Mouse (Mus musculus) cerebellum, postnatal 36 days (tissue): ENCODE data around the gene Cox17.
A peak's percentile ranks its signal among the peaks of the same experiment; 100 is the strongest.

Experiments
- DNase-seq, 2 experiments: peaks; one replicate each; pipeline ENCODE4 v3.0.0; 2021 to 2022; ENCODE audit warnings: mixed read lengths in 2 of 2

Cox17 gene

DNA sequence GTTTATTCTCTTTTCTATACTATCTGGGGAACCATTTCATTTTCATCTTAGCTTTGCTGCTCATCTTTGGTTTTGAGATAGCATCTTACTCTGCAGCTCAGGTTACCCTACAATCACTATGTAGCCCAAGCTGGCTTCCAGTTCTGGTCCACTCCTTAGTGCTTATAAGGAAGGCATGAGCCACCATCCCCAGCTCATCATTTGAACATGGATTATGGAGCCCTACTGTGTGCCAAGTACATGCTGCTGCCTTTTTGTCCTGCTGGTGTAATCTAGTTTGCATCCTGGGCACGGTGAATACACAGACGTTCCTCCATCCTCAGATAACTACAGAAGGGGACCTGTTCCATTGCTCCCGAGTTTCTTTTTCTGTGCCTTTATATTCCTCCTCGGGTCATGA lies 26.1 kb downstream of the Cox17 start:
- DNase-seq, result no peak

DNA sequence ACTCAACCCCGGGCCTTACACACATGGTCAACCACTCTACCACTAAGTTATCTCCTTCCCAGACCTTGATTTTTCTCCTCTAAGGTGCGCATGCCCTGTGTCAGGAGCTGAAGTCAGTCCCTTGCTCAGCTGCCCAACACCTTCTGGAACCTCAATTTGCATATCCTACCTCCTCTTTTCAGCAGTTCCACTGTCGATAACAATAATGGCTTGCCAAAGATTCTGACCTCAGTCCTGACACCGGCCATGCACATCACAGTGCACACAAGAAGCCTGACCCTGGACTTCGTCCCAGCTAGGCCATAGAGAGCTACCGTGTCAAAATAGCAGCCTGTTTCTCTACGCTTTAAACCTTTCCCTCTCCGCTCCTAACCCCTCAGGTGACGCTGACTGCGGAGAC lies 26.6 kb downstream of the Cox17 start:
- DNase-seq, result no peak

- DNase-seq, result no peak
These were observed 27.1 kb downstream of the Cox17 start for GRCm38 (mm10) chr16:38373941-38374340.

- no peak for DNase-seq
These were observed 27.8 kb downstream of the Cox17 start for GRCm38 (mm10) chr16:38374379-38375140.

DNA sequence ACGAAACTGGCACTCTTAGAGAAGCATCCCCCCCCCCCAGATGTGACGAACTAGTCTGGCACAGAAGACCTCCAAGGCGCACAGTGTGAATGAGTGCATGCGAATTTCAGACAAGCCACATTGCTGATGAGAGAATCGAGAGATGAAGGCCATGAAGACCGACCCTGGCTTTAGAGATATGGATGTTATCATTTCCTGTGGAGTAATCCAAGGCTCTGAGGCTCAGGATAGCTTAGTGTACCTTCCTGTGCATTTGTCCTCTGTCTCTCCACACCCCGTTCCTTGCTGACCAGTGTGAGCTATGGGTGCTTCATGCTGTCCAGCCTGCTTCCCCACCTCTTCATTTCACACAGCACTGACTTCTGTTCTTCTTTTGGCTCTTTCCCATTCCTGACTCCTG lies 28.4 kb downstream of the Cox17 start:
- DNase-seq, result no peak

GRCm38 (mm10) chr16:38376163-38376840 lies 29.5 kb downstream of the Cox17 start:
- peak; percentile 58 to 69 for DNase-seq

GRCm38 (mm10) chr16:38376841-38377249 lies 30.1 kb downstream of the Cox17 start:
- DNase-seq, result no peak

GRCm38 (mm10) chr16:38377546-38377945 lies 30.8 kb downstream of the Cox17 start:
- DNase-seq, result no peak

- DNase-seq, result no peak
These were observed 31.8 kb downstream of the Cox17 start for GRCm38 (mm10) chr16:38378591-38378990.

GRCm38 (mm10) chr16:38379088-38379487 lies 32.3 kb downstream of the Cox17 start:
- DNase-seq, result no peak

DNA sequence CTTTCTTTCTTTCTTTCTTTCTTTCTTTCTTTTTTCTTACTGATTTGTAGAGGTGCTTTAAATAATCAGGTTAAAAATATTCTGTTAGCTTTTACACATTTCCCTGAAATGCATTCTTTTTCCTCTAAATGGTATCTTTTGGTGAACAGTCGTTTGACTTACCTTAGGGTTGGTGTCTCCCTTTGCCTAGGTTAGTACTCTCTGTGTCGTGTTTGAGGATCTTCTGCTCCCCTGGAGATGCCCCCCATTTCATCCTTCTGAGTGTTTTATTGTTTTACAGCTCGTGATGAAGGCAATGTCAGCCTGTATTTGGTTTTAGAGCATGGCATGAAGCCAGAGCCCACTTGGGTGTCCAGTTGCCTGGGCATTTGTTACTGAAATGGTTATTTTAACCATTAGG lies 32.7 kb downstream of the Cox17 start:
- no peak for DNase-seq

DNA sequence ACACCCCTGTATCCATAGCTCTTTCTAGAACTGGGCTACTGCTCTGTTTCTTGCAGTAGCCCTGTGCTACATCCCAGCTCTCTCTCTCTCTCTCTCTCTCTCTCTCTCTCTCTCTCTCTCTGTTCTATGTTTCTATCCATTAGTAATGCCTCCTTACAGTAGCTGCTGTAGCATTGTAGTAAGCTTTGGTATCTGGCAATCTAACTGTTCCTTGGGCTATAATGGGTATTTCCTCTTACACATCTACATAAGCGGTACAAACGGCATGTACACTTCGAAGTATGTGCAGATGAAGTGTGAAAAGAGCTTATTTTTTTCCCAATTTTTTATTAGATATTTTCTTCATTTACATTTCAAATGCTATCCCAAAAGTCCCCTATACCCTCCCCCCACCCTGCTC lies 33.1 kb downstream of the Cox17 start:
- DNase-seq, result no peak

GRCm38 (mm10) chr16:38383683-38384082 lies 36.9 kb downstream of the Cox17 start:
- no peak for DNase-seq

DNA sequence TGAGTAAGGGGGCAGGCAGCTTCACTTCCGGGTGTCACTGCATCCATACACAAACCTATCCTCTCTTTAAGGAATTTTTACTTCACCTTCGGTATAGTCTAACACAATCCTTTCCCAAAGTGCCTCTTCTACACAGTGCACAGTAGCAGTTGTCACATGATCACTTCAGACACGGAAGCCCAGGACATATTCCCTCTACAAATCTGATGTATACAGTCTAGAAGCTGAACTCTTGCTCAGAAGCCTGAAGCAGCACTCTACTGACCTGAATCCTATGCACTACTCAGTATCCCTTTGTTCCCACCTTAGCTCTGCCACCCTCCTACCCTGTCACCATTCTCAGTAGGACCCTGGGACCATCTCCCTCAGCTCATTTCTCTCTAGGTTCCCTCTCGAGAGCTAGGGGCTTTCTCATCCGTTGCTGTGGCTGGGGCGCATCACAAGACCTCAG lies 38.4 kb downstream of the Cox17 start:
- DNase-seq, result no peak

DNA sequence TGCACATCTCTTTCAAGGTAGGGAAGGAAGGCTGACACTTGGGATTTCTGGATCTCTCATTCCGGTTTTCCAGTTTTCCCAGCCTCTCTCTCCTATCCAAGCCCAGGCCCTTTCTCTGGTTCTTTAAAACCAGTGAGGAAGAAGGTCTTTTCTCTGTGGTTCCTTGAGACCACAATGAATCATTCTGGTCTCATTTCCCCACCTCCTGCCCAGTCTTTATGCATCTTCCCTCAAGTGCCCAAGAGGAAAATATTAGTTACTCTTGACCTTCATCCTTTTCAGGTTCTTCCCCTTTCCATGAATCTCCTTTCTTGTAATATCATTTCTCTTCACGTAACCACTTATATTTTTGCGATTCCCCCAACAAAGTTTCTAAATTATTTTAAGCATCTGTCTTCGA lies 38.9 kb downstream of the Cox17 start:
- no peak for DNase-seq

DNA sequence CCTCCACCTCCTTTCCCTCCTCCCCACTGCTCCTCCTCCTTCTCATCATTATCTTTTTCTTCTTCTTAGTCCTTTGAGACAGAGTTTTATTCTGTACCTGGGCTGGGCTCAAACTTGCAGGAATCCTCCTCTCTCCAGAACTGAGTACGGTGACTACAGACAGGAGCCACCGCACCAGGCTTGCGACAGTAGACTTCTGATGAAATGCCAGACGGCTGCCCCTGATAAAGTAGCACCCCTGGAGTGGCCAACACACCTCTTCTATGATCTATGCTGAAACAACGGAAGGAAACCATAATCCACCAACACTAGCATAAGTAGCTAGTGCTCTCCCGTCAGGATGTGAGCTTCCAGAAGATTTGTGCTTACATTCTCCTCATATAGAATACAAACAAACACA lies 40.6 kb downstream of the Cox17 start:
- no peak for DNase-seq

DNA sequence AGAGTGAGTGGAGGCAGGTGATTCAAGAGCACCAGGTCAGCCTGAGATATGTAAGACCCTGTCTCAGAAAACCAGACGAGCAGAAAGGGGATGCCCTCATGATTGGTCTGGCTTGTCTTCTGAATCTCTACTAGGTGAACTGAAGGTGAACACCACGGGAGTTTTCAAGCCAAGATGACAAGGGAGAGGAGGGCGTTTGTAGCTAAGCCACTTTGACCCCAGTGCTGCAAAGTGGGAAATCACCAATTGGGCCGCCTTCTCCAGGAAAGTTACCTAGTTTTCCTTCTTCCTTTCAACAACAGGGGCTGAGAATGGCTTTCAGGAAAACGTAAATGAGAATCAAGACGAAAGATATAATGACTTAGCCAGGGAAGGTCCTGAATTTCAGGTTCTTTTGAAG lies 42.0 kb downstream of the Cox17 start:
- DNase-seq, result no peak

DNA sequence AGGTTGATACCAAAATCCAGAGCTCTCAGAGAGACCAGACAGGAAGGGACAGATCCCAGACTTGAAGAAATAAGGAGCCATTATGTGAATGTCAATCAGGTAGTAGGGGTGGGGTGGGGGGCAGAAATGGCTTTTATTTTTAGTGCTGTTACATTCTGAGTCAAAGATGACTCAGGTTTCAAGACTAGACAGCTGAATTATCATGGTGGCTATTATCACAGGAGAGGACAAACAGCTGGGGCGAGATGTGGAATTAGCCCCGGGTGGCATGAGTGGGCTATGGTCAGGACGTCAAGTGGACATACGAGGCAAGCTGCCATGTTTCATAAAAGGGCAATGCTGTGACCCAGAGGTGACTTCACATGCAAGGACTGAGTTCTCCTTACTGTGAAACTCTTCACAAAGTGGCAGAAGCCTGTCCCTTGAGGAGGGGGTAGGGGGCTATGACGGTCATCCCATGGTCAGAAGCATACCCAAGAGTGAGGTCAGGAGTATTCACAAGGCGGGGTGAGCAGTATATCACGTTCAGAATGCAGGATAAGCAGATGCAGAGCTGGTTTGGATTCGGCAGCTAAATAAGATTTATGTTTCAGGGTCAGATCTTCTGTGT lies 42.6 kb downstream of the Cox17 start:
- DNase-seq, result no peak

DNA sequence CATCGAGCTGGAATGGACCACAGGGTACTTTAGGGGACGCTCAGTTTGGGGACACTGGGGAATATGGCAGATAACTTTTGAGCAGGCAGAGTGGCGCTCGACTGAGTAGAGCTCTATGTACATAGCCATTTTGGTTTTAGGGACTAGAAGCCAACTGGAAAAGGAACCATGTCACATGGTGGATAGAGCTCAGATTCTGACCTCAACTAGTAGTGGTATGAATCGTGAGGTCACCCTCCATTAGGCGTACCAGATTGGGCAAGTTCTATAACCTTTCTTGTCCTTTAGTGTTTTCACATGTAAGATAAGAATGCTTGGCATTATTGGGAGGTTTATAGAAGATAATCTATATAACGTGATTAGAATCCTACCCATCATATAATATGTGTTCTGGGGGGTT lies 43.5 kb downstream of the Cox17 start:
- DNase-seq, result no peak

GRCm38 (mm10) chr16:38392126-38392894 lies 45.5 kb downstream of the Cox17 start:
- DNase-seq, result no peak

- no peak for DNase-seq
These were observed 47.4 kb downstream of the Cox17 start for GRCm38 (mm10) chr16:38394191-38394618.

GRCm38 (mm10) chr16:38395060-38395730 lies 48.4 kb downstream of the Cox17 start:
- DNase-seq, result no peak

DNA sequence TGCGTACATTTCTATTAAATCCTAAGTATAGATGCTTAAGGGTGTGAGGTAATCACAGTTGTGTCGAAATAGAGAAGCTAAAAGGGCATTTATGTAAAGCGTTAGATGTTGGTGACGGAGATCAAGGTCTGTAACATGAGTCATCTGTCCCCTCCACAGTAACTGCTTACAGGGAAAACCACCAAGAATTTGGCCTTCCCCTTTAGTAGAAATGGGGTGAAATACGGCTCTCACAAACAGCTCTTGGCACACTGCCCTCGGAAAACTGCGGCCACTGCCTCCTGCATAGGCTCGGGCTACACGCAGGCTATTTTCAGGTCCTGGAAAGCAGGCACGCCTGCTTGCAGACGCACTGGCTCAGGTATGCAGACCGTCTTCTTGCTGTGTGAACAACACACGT lies 49.4 kb downstream of the Cox17 start:
- peak; percentile 54 to 56 for DNase-seq
